Mouse (Mus musculus) spleen, adult 12 weeks (tissue): ENCODE measurements around the gene Tamm41.
A peak's percentile ranks its signal among the peaks of the same experiment; 100 is the strongest.

Source experiments
- DNase-seq: peaks from one replicate; pipeline ENCODE4 v3.0.0; 2022; ENCODE audit warnings: low spot score

Tamm41 gene

GRCm38 (mm10) chr6:115037103-115038094, at the start of gene Tamm41:
Gene Tamm41 (minus strand): TSS chr6:115037876.
- peak; percentile 77 for DNase-seq

DNA sequence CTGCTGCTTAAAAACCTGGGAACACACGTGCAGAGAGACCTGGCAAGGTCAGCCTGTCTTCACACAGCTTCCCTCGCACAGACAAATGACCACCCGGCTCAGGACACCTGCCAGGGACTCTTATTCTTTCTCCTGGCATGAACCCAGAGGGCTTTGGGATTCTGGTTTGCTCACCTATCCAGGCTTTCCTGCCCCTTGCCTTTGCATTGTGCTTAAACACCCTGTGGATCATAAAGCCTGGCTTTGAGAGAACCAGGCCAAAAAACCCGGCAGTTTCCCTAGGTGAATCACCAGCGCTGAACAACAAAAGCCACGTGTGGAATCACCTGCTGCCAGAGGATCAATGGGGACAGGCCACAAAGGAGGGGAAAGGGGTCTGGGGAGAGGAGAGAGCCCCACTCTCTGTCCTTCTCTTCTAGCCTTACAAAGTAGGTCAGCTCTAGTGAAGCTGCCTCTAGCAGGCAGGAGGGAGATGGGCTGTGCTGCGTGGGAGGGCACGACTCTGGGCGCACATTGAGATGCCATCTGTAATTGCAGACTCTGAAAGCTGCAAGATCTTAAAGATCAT, 47.7 kb upstream of the Tamm41 start:
- no peak for DNase-seq

- no peak for DNase-seq
These were observed 39.3 kb upstream of the Tamm41 start for GRCm38 (mm10) chr6:115076781-115077575.

GRCm38 (mm10) chr6:115072024-115072423, 34.3 kb upstream of the Tamm41 start:
- DNase-seq, result no peak

GRCm38 (mm10) chr6:115065411-115066241, 27.9 kb upstream of the Tamm41 start:
- peak; percentile 7 for DNase-seq

- DNase-seq, result no peak
These were observed 25.1 kb upstream of the Tamm41 start for GRCm38 (mm10) chr6:115062605-115063350.

DNA sequence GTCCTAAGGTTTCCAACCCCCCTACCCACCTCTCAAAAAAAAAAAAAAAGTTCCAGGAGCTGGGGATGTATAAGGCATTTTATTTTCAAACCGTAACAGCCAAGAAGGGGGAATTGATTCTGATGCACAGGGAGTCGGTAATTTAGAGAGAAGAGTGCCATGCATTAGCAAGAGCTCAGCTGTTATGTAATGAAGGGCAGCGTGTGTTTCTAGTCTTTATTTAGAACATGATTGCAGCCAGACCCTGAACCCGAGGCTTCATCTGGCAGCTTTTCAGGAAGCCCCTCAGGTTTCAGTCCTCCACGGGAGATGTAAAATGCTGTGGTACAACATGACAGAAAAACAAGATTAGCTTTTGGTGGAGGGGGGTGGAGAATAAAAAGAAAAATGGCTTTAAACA, 21.6 kb upstream of the Tamm41 start:
- no peak for DNase-seq

GRCm38 (mm10) chr6:115056699-115057098, 19.0 kb upstream of the Tamm41 start:
- DNase-seq, result no peak

GRCm38 (mm10) chr6:115055440-115055839, 17.8 kb upstream of the Tamm41 start:
- DNase-seq, result no peak

DNA sequence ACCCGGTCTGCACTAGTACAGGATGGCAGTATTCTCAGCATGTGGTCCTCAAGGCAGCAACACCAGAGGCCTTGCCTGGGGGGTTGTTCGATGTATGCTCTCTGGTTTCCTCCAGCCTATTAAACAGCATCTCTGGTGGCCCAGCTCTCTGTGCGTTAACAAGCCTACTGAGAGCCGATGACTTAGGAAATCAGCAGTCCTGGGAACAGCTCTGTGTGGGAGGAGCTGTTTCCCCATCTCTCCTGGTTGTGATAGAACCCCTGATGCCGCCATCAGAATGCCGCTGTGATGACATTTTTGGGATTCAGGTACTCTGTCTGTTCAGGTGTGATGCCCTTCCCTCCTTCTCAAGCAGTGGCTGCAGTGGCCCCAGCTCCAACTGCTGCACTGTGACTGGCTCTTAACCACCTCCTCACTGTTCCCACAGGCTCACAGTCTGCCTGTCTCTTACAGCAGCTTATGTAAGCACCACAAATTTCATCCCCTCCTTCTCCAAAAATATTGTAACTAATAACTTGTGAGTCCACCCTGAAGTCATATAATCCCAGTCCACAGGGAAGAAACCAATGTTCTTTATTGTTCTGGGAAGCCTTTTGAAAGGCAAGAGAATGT, 14.0 kb upstream of the Tamm41 start:
- no peak for DNase-seq

DNA sequence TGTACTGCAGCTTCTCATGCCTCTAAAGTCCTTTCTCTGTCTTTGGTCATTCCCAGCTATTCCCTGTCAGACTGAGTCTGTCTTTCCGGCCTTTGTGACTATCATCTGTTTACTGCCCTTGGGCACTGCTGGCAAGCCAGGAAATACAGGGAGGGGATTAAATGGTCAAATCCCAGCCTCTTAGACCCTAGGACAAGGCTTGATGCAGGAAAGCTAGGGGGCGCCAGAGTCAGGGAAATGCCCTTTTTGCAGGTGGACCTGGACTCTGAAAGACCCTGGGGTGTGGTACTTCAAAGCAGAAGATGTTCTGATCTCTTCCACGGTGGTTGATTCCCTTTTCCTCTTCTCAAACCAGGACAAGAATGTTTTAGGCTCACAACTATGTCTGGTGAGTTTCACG, 11.3 kb upstream of the Tamm41 start:
- no peak for DNase-seq

DNA sequence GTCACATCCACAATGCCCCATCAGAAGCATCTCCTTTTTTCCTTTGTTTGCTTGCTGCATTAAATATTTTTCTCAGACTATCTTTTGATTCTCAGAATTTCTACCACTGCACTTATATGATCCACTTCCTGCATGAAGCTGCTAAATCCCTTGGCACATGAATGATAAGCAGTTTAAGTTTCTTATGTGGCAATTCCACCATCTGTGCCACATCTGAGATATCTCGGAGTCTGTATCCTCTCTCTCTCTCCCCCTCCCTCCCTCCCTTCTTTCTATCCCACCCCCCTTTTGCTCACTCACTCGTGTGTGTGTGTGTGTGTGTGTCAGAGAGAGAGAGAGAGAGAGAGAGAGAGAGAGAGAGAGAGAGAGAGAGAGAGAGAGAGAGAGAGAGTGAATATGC, 10.1 kb upstream of the Tamm41 start:
- DNase-seq, result no peak

DNA sequence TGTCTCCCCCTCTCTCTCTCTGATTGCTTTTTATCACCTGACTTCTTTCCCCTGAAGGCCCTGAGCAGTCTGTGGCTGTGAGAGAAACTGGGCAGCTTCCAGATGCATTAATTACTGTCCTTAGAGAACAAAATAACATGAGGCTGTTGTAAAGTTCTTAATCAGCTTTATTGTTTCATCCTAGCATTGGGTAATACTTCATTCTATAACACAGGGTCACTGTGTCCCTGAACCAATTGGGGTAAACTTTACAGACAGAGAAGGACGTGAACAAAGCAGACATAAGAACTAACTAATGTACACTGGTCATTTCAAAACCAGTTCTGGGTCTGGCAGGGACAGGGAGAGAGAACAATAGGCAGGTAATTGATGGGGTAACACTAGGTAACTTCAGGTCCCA, 8.4 kb upstream of the Tamm41 start:
- no peak for DNase-seq

DNA sequence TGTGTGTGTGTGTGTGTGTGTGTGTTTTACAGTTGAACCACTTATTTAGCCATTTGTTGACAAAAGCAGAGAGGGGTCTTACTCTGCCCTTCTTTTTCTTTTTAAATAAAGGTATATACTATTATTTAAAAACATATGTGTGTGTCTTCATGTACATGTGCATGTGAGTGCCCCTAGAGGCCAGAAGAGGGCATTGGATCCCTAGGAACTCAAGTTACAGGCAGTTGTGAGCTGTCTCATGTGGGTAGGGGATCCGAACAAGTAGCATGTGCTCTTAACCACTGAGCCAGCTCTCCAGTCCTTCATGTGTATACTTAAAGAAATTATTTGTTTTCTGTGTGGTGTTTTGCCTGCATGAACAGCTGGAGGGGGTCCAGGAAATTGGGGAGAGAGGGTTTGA, 7.0 kb upstream of the Tamm41 start:
- DNase-seq, result no peak

DNA sequence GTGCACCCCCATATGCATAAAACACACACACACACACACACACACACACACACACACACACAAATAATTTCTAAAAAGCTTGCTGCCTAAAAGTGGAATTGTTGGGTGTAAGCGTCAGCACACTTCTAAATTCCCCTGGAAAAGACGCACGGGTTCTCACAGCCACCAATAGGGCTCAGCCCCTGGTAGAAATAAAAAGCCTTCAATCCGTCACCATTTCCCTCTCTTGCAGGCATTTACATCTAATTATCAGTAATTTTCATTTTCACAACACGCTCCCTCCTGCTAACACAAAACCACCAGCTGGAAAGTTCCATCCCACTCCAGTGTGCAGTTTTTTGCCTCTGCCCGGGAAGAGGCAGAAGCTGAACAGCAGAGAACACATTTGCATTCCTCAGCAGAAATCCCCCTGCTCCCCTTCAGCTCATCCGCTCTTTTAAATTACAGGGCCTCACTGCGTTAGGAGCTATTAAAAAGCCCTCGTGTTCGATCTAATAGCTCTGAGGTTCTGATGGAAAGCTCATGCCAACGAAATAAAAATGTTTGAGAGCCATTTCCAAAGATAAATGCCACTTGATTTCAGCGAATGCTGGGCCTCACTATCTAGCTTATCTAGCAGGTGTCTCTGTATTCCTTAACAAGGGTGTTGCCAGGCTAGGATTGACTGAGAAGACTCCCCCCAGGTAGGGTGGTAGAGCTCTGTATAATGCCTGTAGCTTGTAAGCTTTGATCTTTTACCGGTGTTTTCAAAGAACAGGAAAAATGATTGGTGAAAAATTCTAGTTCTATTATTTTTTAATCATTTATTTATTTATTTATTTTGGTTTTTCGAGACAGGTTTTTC, 6.2 kb upstream of the Tamm41 start:
- no peak for DNase-seq

DNA sequence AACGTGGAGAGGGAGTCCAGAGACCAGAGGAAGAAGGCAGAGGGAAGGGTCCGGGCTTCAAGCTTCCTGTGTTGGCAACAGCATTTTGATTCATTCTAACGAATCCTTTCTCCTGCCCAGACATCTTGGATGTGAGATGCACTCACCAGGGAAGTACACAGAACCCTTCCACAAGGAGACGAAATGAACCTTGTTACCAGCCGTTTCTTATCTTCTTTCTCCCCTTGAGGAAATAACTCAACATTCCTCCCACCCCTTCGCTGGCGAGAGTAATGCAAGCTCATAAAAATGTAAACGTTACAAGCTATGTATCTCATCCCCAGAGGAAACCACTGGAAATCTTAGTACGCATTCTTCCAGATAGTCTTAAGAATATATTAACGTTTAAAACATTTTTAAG, 4.9 kb upstream of the Tamm41 start:
- DNase-seq, result no peak

DNA sequence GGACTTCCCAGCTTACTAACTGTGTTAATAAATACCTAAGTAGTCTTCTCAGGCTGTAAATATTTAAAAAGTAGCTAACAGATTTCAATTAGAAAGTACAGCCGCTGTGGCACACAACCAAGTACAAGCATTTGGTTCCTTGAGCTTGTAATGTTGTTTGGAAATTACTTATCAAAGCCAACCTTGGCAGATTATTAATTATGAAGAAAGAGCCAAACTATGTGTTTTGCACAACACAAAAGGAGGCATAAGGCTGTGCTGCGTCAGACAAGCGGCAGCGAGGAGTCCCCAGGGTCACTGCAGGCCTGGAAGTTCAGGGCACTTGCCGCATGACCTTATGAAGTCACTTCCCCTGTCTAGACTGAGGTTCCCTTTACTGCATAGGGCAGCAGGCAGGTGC, 4.2 kb downstream of the Tamm41 start:
- DNase-seq, result no peak

- no peak for DNase-seq
These were observed 7.6 kb downstream of the Tamm41 start for GRCm38 (mm10) chr6:115030098-115030497.

DNA sequence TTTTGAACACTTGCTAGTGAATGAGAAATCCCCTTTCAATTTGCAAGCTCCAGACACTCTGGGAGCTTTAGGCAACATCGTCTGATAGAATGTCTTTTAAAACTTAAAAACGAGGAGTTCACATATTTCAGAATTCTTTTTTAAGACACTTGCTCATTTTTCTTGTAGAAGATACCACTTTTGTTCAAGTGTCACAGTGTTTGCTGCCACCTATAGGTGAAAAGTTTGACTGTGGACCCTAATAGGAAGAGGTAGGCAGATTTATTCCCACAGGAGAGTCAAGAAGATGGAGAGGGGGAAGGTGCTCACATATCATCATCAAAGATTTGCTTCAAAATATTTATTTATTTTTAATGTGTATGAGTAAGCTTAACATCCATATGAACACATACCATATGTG, 8.4 kb downstream of the Tamm41 start:
- DNase-seq, result no peak
